Mouse (Mus musculus): ENCODE data around the gene Cyp51. TPM values are rescaled to one million over a fixed set of nuclear protein-coding genes. Genes with fewer than 3 reads are reported as not detected.
"Not testable (repeated sequence)": the region's sequence is repeated elsewhere in the genome, so short reads cannot be mapped to it uniquely, and the experiment has no call there.

Cyp51 gene
- 60.1 and 73.2 TPM in 2 replicates for polyA plus RNA-seq (2014; fragmentation: Nextera tagmentation; extraction: Ambion mirVana)

DNA sequence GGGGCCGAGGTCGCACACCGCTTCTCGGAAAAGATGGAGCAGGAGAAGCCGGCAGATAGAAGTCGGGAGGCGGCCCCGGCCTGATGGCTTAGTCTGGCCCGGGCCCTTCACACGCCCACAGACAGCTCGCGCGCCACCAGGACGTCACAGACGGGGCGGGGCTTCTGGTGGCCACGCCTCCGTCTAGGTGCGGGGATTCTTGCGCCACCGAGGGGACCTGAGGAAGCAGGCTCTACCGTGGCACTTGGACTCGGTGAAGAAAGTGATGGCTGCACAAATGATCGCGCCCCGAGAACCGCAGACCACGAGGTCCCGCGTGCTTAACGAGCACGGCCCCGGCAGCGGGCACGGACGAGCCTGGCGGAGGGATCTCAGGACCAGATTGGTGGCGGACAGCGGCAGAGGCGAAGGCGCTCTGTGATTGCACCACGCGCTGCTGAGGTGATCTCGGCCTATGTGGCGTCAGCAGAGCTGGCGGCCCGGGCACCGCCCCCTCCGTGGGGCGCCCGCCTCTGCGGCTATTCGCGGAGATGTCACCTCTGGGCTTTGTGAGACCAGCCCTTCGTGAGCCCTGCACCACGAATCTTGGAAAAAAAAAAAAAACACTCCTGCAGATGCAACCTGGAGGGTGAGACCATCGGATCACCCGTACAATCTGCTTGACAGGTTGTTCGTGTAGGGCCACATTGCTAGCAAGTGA, at the start of gene Cyp51:
TSS of gene Cyp51 (minus strand) at position 406 of the 700 bp plus-strand sequence.
- Histone ChIP-seq H3K9ac (ENCODE audit: low read depth, low read length) (peak within 1 kb of the TSS; percentile 89), H3K4me2 (ENCODE audit: low read depth, low read length) (peak within 1 kb of the TSS; percentile 61), H3K4me3 (ENCODE audit: low read depth, low read length) (peak within 1 kb of the TSS; percentile 98), H3K27me3 (replicated peaks; ENCODE audit: control insufficient read depth, insufficient read depth, low read length) (no peaks in the 10 kb centered on the region), H3K27ac (replicated peaks; ENCODE audit: low read depth, low read length) (peak within 1 kb of the TSS; percentile 97), H3K4me1 (ENCODE audit: control insufficient read depth, insufficient read depth, low read length) (peaks cover 9% of the 10 kb centered on the region; the same call in 1 of the 2 replicates), H3K36me3 (ENCODE audit: control insufficient read depth, insufficient read depth, low read length) (peaks cover 31% of the 10 kb centered on the region), H3K9me3 (ENCODE audit: control insufficient read depth, low read length) (peaks cover 4% of the 10 kb centered on the region; the same call in 1 of the 2 replicates)
- WGBS = 2% methylated on average over 42 of the region's 59 CpGs
- ATAC-seq (ENCODE audit: low read depth) (peak; percentile 97), DNase-seq (ENCODE audit: low spot score) (peak; percentile 97)

DNA sequence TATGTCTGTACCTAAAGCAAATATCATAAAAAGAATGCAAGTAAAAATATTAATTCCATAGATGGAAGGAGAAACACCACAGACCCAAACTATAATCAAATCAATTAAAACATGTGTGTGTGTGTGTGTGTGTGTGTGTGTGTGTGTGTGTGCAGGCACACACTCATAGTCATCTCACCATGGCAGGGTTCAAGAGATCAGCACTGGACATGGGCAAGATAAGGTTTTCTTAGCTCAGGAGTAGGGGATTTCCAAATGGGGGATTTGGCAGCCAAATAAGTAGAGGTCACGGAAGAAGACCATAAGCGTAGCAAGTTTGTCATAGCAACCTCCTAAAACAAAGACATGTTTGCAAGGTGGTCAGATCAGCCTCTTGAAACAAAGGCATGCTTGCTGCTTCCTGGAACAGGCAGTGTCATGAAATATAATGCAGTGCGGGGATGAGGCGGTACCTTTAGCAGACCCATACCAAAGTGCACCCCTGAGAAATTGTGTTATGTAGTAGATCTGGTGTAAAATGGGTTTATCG, 8.1 kb upstream of the Cyp51 start:
- no peaks in the 10 kb centered on the region for H3K36me3 ChIP-seq (ENCODE audit: control insufficient read depth, insufficient read depth, low read length)
- H3K4me3 ChIP-seq (ENCODE audit: low read depth, low read length) = no peak overlapping the region
- H3K9ac ChIP-seq (ENCODE audit: low read depth, low read length) = no peak overlapping the region
- no peaks in the 10 kb centered on the region for H3K9me3 ChIP-seq (ENCODE audit: control insufficient read depth, low read length)
- H3K27me3 ChIP-seq (replicated peaks; ENCODE audit: control insufficient read depth, insufficient read depth, low read length) = no peaks in the 10 kb centered on the region
- no peaks in the 10 kb centered on the region for H3K4me1 ChIP-seq (ENCODE audit: control insufficient read depth, insufficient read depth, low read length)
- ATAC-seq (ENCODE audit: low read depth) (no peak), DNase-seq (ENCODE audit: low spot score) (no peak)
- 94% methylated on average over 5 of the region's 5 CpGs for WGBS
- H3K4me2 ChIP-seq (ENCODE audit: low read depth, low read length) = no peak overlapping the region
- H3K27ac ChIP-seq (replicated peaks; ENCODE audit: low read depth, low read length) = no peak overlapping the region

DNA sequence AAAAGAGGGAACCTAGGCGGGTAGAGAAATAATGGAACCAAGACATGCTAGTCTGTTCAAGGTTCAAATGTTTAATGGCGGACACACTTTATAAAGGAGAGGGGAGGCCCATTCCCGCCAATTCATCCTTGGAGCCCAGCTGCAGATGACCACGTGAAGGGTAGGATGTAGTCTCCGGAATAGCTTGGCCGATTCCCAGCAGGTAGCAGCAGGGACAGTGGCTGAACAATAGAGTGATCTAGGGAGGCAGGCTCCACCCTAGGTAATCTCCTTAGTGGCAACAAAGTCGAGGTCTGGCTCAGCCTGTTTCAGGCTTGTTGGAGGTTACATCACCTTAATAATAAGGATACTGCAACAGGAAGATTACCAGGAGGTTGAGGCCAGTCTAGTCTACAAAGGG, 2.5 kb upstream of the Cyp51 start:
- H3K27ac ChIP-seq (replicated peaks; ENCODE audit: low read depth, low read length); H3K4me3 ChIP-seq (ENCODE audit: low read depth, low read length); H3K9me3 ChIP-seq (ENCODE audit: control insufficient read depth, low read length); H3K4me2 ChIP-seq (ENCODE audit: low read depth, low read length); H3K36me3 ChIP-seq (ENCODE audit: control insufficient read depth, insufficient read depth, low read length); ATAC-seq (ENCODE audit: low read depth); H3K9ac ChIP-seq (ENCODE audit: low read depth, low read length); H3K27me3 ChIP-seq (replicated peaks; ENCODE audit: control insufficient read depth, insufficient read depth, low read length); DNase-seq (ENCODE audit: low spot score); H3K4me1 ChIP-seq (ENCODE audit: control insufficient read depth, insufficient read depth, low read length): not testable (repeated sequence)
- WGBS = 55% methylated on average over 7 of the region's 7 CpGs

DNA sequence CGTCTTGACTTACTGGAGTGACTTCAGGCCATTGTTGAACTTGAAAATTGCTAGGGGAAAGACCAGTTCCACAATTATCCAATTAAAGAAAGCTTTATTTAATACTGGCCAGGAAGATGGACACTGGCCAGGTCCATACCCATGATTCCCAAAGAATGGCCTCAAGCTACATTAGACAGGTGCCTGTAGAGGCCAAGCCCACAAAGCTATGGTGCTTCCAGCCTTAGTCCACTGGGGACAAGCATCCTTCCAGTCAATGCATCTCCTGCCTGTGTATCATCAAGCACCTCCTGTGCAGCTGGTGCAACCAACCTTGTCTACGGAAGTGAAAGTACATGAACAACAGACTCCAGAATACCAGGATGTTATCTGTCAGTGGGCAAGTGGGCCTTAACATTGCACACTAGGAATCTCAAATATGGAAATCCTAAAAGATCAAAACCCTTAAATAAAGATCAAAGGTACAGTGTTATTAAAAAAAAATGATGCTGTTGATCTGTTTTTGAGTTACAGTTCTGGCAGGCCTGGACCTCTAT, 1.2 kb upstream of the Cyp51 start:
- no peaks in the 10 kb centered on the region for H3K27me3 ChIP-seq (replicated peaks; ENCODE audit: control insufficient read depth, insufficient read depth, low read length)
- ATAC-seq (ENCODE audit: low read depth) (no peak), DNase-seq (ENCODE audit: low spot score) (no peak)
- H3K36me3 ChIP-seq (ENCODE audit: control insufficient read depth, insufficient read depth, low read length) = peaks cover 19% of the 10 kb centered on the region
- WGBS = 91% methylated on average over 2 of the region's 2 CpGs
- H3K9me3 ChIP-seq (ENCODE audit: control insufficient read depth, low read length) = peaks cover 4% of the 10 kb centered on the region; the same call in 1 of the 2 replicates
- no peak overlapping the region for H3K4me3 ChIP-seq (ENCODE audit: low read depth, low read length)
- H3K4me2 ChIP-seq (ENCODE audit: low read depth, low read length) = no peak overlapping the region
- H3K4me1 ChIP-seq (ENCODE audit: control insufficient read depth, insufficient read depth, low read length) = peaks cover 9% of the 10 kb centered on the region; the same call in 1 of the 2 replicates
- no peak overlapping the region for H3K9ac ChIP-seq (ENCODE audit: low read depth, low read length)
- no peak overlapping the region for H3K27ac ChIP-seq (replicated peaks; ENCODE audit: low read depth, low read length)

DNA sequence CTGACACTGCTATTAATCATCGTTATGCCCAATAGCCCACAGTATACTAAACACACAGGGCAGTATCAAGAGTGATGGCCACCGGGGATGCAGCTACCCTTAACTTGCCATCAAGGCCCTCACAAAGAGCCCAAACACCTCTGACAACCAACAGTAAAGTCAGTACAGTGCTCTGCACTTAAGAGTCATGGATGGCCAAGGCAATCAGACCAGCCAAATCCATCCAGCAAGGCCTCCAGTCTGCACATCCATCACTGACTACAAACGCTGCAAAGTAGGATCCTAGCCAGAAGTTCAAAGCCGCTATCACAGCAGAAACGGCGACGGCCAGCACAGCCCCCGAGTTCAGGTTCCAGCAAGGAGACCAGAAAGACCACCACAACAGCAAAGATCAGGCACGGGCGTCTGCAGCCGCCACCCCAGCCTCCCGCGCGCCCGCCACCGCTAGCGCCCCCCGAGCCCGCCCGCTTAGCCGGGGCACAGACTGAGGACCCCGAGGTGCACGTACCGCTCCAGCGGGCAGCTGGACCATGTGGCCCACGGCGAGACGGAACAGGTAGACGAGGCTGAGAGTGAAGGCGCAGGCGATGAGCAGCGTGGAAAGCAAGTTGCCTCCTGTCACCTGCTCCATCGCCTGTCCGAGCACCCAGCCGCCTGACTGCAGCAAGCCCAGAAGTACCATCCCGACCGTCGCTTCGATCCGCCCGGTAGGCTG, 763 bp downstream of the Cyp51 start:
- peak; percentile 48 for ATAC-seq (ENCODE audit: low read depth)
- no peaks in the 10 kb centered on the region for H3K27me3 ChIP-seq (replicated peaks; ENCODE audit: control insufficient read depth, insufficient read depth, low read length)
- peaks cover 4% of the 10 kb centered on the region; the same call in 1 of the 2 replicates for H3K9me3 ChIP-seq (ENCODE audit: control insufficient read depth, low read length)
- peak; percentile 6 for DNase-seq (ENCODE audit: low spot score)
- WGBS = 2% methylated on average over 18 of the region's 41 CpGs
- H3K4me1 ChIP-seq (ENCODE audit: control insufficient read depth, insufficient read depth, low read length) = peaks cover 9% of the 10 kb centered on the region; the same call in 1 of the 2 replicates
- H3K36me3 ChIP-seq (ENCODE audit: control insufficient read depth, insufficient read depth, low read length) = peaks cover 38% of the 10 kb centered on the region
- H3K4me2 ChIP-seq (ENCODE audit: low read depth, low read length) = peak overlapping the region; percentile 61
- H3K9ac ChIP-seq (ENCODE audit: low read depth, low read length) = peak overlapping the region; percentile 89
- peak overlapping the region; percentile 98 for H3K4me3 ChIP-seq (ENCODE audit: low read depth, low read length)
- H3K27ac ChIP-seq (replicated peaks; ENCODE audit: low read depth, low read length) = peak overlapping the region; percentile 97

DNA sequence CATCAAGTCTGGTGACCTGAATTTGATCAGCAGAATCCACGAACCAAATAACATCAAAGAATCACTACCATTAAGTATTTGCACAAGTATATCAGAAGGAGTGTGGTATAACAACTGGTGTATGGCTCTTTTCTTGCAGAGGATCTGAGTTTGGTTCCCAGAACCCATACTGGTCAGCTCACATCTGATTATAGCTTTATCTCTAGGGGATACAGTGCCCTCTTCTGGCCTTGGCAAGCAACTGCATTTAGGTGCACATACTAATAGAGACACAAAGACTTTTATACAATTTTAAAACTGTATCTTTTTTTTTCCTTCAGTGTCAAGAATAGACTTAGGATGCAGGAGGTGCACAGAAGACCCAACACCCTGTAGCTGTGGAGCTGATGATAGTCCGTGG, 2.8 kb downstream of the Cyp51 start:
- Histone ChIP-seq H3K4me3 (ENCODE audit: low read depth, low read length) (no peak overlapping the region), H3K36me3 (ENCODE audit: control insufficient read depth, insufficient read depth, low read length) (peaks cover 43% of the 10 kb centered on the region), H3K27me3 (replicated peaks; ENCODE audit: control insufficient read depth, insufficient read depth, low read length) (no peaks in the 10 kb centered on the region), H3K4me2 (ENCODE audit: low read depth, low read length) (no peak overlapping the region), H3K27ac (replicated peaks; ENCODE audit: low read depth, low read length) (no peak overlapping the region), H3K9ac (ENCODE audit: low read depth, low read length) (no peak overlapping the region), H3K4me1 (ENCODE audit: control insufficient read depth, insufficient read depth, low read length) (peaks cover 9% of the 10 kb centered on the region; the same call in 1 of the 2 replicates), H3K9me3 (ENCODE audit: control insufficient read depth, low read length) (peaks cover 4% of the 10 kb centered on the region; the same call in 1 of the 2 replicates)
- no peak for ATAC-seq (ENCODE audit: low read depth)
- DNase-seq (ENCODE audit: low spot score) = no peak
- WGBS = 92% methylated on average over 2 of the region's 2 CpGs

DNA sequence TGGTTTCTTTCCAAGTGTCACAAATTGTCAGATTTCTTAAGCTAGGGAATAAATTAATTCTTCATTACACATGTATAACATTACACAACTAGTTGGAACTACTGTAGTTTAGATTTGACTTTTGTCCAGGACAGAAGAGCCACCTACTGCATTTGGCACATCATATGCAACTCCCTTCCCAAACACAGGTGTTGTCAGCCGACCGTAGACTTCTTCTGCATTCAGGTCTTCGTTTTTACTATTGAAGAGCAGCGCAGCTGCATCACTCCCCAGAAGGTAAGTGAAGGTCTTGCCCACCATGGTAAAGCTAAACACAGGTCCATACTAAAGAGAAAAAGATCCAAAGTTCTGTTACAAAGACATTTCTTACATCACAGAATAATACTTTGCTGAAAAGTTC, 3.5 kb downstream of the Cyp51 start:
- 97% methylated on average over 4 of the region's 4 CpGs for WGBS
- no peak overlapping the region for H3K9ac ChIP-seq (ENCODE audit: low read depth, low read length)
- no peak overlapping the region for H3K27ac ChIP-seq (replicated peaks; ENCODE audit: low read depth, low read length)
- no peaks in the 10 kb centered on the region for H3K27me3 ChIP-seq (replicated peaks; ENCODE audit: control insufficient read depth, insufficient read depth, low read length)
- ATAC-seq (ENCODE audit: low read depth) (no peak), DNase-seq (ENCODE audit: low spot score) (no peak)
- H3K9me3 ChIP-seq (ENCODE audit: control insufficient read depth, low read length) = peaks cover 4% of the 10 kb centered on the region; the same call in 1 of the 2 replicates
- peaks cover 43% of the 10 kb centered on the region for H3K36me3 ChIP-seq (ENCODE audit: control insufficient read depth, insufficient read depth, low read length)
- H3K4me3 ChIP-seq (ENCODE audit: low read depth, low read length) = no peak overlapping the region
- no peak overlapping the region for H3K4me2 ChIP-seq (ENCODE audit: low read depth, low read length)
- H3K4me1 ChIP-seq (ENCODE audit: control insufficient read depth, insufficient read depth, low read length) = peaks cover 9% of the 10 kb centered on the region; the same call in 1 of the 2 replicates

DNA sequence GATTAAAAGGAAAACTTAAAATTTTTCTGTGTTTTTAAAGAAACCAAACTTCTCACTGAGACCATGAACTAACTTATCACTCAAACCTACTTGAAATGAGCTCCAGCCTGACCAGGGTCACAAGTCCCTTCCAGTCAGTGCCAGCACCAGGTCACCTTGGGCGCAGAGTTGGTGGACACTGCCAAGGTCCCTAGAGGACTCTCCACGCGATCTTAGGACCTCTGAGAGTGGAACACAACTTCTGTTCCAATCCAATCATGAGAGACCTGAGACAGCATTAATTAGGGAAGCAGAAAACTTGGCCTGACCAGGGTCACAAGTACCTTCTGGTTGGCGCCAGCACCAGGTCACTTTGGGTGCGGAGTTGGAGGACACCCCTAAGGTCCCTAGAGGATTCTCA, 10.1 kb downstream of the Cyp51 start:
- Histone ChIP-seq H3K9ac (ENCODE audit: low read depth, low read length) (no peak overlapping the region), H3K4me3 (ENCODE audit: low read depth, low read length) (no peak overlapping the region), H3K4me2 (ENCODE audit: low read depth, low read length) (no peak overlapping the region), H3K27me3 (replicated peaks; ENCODE audit: control insufficient read depth, insufficient read depth, low read length) (no peaks in the 10 kb centered on the region), H3K27ac (replicated peaks; ENCODE audit: low read depth, low read length) (no peak overlapping the region), H3K4me1 (ENCODE audit: control insufficient read depth, insufficient read depth, low read length) (no peaks in the 10 kb centered on the region), H3K9me3 (ENCODE audit: control insufficient read depth, low read length) (no peaks in the 10 kb centered on the region), H3K36me3 (ENCODE audit: control insufficient read depth, insufficient read depth, low read length) (peaks cover 62% of the 10 kb centered on the region)
- no peak for DNase-seq (ENCODE audit: low spot score)
- ATAC-seq (ENCODE audit: low read depth) = no peak
- 95% methylated on average over 5 of the region's 5 CpGs for WGBS
